Mouse (Mus musculus): ENCODE results near the gene Ephx3. TPM values are rescaled to one million over a fixed set of nuclear protein-coding genes. Genes with fewer than 3 reads are reported as not detected.

The Ephx3 gene
- polyA plus RNA-seq, 1 experiment from 2014 or later, result 0.29 TPM

GRCm38 (mm10) chr17:32209144-32209543, 19.8 kb upstream of the Ephx3 start:
- H3K4me1 ChIP-seq (ENCODE audit: control insufficient read depth, insufficient read depth, low read depth, low read length), result no peaks in the 10 kb centered on the region; the same call in 1 of the 2 replicates
- H3K4me3 ChIP-seq (ENCODE audit: low read length), result no peak overlapping the region
- H3K27ac ChIP-seq (ENCODE audit: low read depth, low read length), result peak overlapping the region; percentile 24
- no peaks in the 10 kb centered on the region for H3K27me3 ChIP-seq (replicated peaks; ENCODE audit: control insufficient read depth, insufficient read depth, low read length)
- H3K9ac ChIP-seq (ENCODE audit: low read depth, low read length), result no peak overlapping the region
- 67% methylated on average over 6 of the region's 6 CpGs for WGBS
- no peak overlapping the region for H3K4me2 ChIP-seq (ENCODE audit: low read length)
- H3K36me3 ChIP-seq (ENCODE audit: control insufficient read depth, insufficient read depth, low read length), result peaks cover 49% of the 10 kb centered on the region
- ATAC-seq, result no peak
- H3K9me3 ChIP-seq (ENCODE audit: control insufficient read depth, low read length), result no peaks in the 10 kb centered on the region

GRCm38 (mm10) chr17:32207586-32208245, 18.4 kb upstream of the Ephx3 start:
- Histone ChIP-seq H3K9me3 (ENCODE audit: control insufficient read depth, low read length) (no peaks in the 10 kb centered on the region), H3K4me1 (ENCODE audit: control insufficient read depth, insufficient read depth, low read depth, low read length) (no peaks in the 10 kb centered on the region; the same call in 1 of the 2 replicates), H3K36me3 (ENCODE audit: control insufficient read depth, insufficient read depth, low read length) (peaks cover 41% of the 10 kb centered on the region), H3K9ac (ENCODE audit: low read depth, low read length) (no peak overlapping the region), H3K4me3 (ENCODE audit: low read length) (no peak overlapping the region), H3K27me3 (replicated peaks; ENCODE audit: control insufficient read depth, insufficient read depth, low read length) (no peaks in the 10 kb centered on the region), H3K27ac (ENCODE audit: low read depth, low read length) (no peak overlapping the region), H3K4me2 (ENCODE audit: low read length) (no peak overlapping the region)
- no peak for ATAC-seq
- 69% methylated on average over 5 of the region's 5 CpGs for WGBS

- no peak overlapping the region for H3K4me2 ChIP-seq (ENCODE audit: low read length)
- no peak for ATAC-seq
- H3K4me1 ChIP-seq (ENCODE audit: control insufficient read depth, insufficient read depth, low read depth, low read length), result no peaks in the 10 kb centered on the region; the same call in 1 of the 2 replicates
- no peak overlapping the region for H3K4me3 ChIP-seq (ENCODE audit: low read length)
- H3K9ac ChIP-seq (ENCODE audit: low read depth, low read length), result no peak overlapping the region
- 82% methylated on average over 3 of the region's 3 CpGs for WGBS
- no peaks in the 10 kb centered on the region for H3K27me3 ChIP-seq (replicated peaks; ENCODE audit: control insufficient read depth, insufficient read depth, low read length)
- H3K36me3 ChIP-seq (ENCODE audit: control insufficient read depth, insufficient read depth, low read length), result peaks cover 39% of the 10 kb centered on the region
- no peak overlapping the region for H3K27ac ChIP-seq (ENCODE audit: low read depth, low read length)
- no peaks in the 10 kb centered on the region for H3K9me3 ChIP-seq (ENCODE audit: control insufficient read depth, low read length)
These were observed 16.0 kb upstream of the Ephx3 start for GRCm38 (mm10) chr17:32205345-32205744.

GRCm38 (mm10) chr17:32202972-32203371, 13.6 kb upstream of the Ephx3 start:
- WGBS, result 96% methylated on average over 3 of the region's 3 CpGs
- H3K36me3 ChIP-seq (ENCODE audit: control insufficient read depth, insufficient read depth, low read length), result peaks cover 42% of the 10 kb centered on the region
- no peak for ATAC-seq
- no peak overlapping the region for H3K9ac ChIP-seq (ENCODE audit: low read depth, low read length)
- H3K4me1 ChIP-seq (ENCODE audit: control insufficient read depth, insufficient read depth, low read depth, low read length), result no peaks in the 10 kb centered on the region; the same call in 1 of the 2 replicates
- H3K27ac ChIP-seq (ENCODE audit: low read depth, low read length), result no peak overlapping the region
- no peak overlapping the region for H3K4me3 ChIP-seq (ENCODE audit: low read length)
- H3K4me2 ChIP-seq (ENCODE audit: low read length), result no peak overlapping the region
- no peaks in the 10 kb centered on the region for H3K27me3 ChIP-seq (replicated peaks; ENCODE audit: control insufficient read depth, insufficient read depth, low read length)
- no peaks in the 10 kb centered on the region for H3K9me3 ChIP-seq (ENCODE audit: control insufficient read depth, low read length)

- ATAC-seq, result no peak
- H3K4me2 ChIP-seq (ENCODE audit: low read length), result no peak overlapping the region
- H3K27me3 ChIP-seq (replicated peaks; ENCODE audit: control insufficient read depth, insufficient read depth, low read length), result no peaks in the 10 kb centered on the region
- no peak overlapping the region for H3K27ac ChIP-seq (ENCODE audit: low read depth, low read length)
- no peak overlapping the region for H3K9ac ChIP-seq (ENCODE audit: low read depth, low read length)
- 90% methylated on average over 5 of the region's 5 CpGs for WGBS
- H3K9me3 ChIP-seq (ENCODE audit: control insufficient read depth, low read length), result no peaks in the 10 kb centered on the region
- no peak overlapping the region for H3K4me3 ChIP-seq (ENCODE audit: low read length)
- no peaks in the 10 kb centered on the region for H3K4me1 ChIP-seq (ENCODE audit: control insufficient read depth, insufficient read depth, low read depth, low read length)
- peaks cover 40% of the 10 kb centered on the region for H3K36me3 ChIP-seq (ENCODE audit: control insufficient read depth, insufficient read depth, low read length)
These were observed 11.7 kb upstream of the Ephx3 start for GRCm38 (mm10) chr17:32201086-32201485.

GRCm38 (mm10) chr17:32199796-32200195, 10.4 kb upstream of the Ephx3 start:
- ATAC-seq, result no peak
- Histone ChIP-seq H3K36me3 (ENCODE audit: control insufficient read depth, insufficient read depth, low read length) (peaks cover 43% of the 10 kb centered on the region), H3K4me3 (ENCODE audit: low read length) (no peak overlapping the region), H3K4me2 (ENCODE audit: low read length) (no peak overlapping the region), H3K9me3 (ENCODE audit: control insufficient read depth, low read length) (no peaks in the 10 kb centered on the region), H3K27ac (ENCODE audit: low read depth, low read length) (no peak overlapping the region), H3K9ac (ENCODE audit: low read depth, low read length) (no peak overlapping the region), H3K4me1 (ENCODE audit: control insufficient read depth, insufficient read depth, low read depth, low read length) (no peaks in the 10 kb centered on the region), H3K27me3 (replicated peaks; ENCODE audit: control insufficient read depth, insufficient read depth, low read length) (no peaks in the 10 kb centered on the region)
- WGBS, result 96% methylated on average over 2 of the region's 2 CpGs

- peaks cover 43% of the 10 kb centered on the region for H3K36me3 ChIP-seq (ENCODE audit: control insufficient read depth, insufficient read depth, low read length)
- no peak overlapping the region for H3K9ac ChIP-seq (ENCODE audit: low read depth, low read length)
- peak; percentile 68 for ATAC-seq
- 71% methylated on average over 14 of the region's 14 CpGs for WGBS
- no peak overlapping the region for H3K27ac ChIP-seq (ENCODE audit: low read depth, low read length)
- H3K27me3 ChIP-seq (replicated peaks; ENCODE audit: control insufficient read depth, insufficient read depth, low read length), result no peaks in the 10 kb centered on the region
- no peaks in the 10 kb centered on the region for H3K4me1 ChIP-seq (ENCODE audit: control insufficient read depth, insufficient read depth, low read depth, low read length)
- H3K9me3 ChIP-seq (ENCODE audit: control insufficient read depth, low read length), result no peaks in the 10 kb centered on the region
- H3K4me2 ChIP-seq (ENCODE audit: low read length), result no peak overlapping the region
- H3K4me3 ChIP-seq (ENCODE audit: low read length), result no peak overlapping the region
These were observed 7.8 kb upstream of the Ephx3 start for GRCm38 (mm10) chr17:32197156-32197555.

GRCm38 (mm10) chr17:32195725-32196124, 6.4 kb upstream of the Ephx3 start:
- no peak for ATAC-seq
- Histone ChIP-seq H3K9ac (ENCODE audit: low read depth, low read length) (no peak overlapping the region), H3K4me3 (ENCODE audit: low read length) (no peak overlapping the region), H3K27me3 (replicated peaks; ENCODE audit: control insufficient read depth, insufficient read depth, low read length) (no peaks in the 10 kb centered on the region), H3K4me2 (ENCODE audit: low read length) (no peak overlapping the region), H3K36me3 (ENCODE audit: control insufficient read depth, insufficient read depth, low read length) (peaks cover 30% of the 10 kb centered on the region), H3K4me1 (ENCODE audit: control insufficient read depth, insufficient read depth, low read depth, low read length) (no peaks in the 10 kb centered on the region), H3K9me3 (ENCODE audit: control insufficient read depth, low read length) (no peaks in the 10 kb centered on the region), H3K27ac (ENCODE audit: low read depth, low read length) (no peak overlapping the region)
- 94% methylated on average over 5 of the region's 5 CpGs for WGBS

GRCm38 (mm10) chr17:32193010-32193409, 3.7 kb upstream of the Ephx3 start:
- peaks cover 3% of the 10 kb centered on the region for H3K27me3 ChIP-seq (replicated peaks; ENCODE audit: control insufficient read depth, insufficient read depth, low read length)
- 95% methylated on average over 5 of the region's 5 CpGs for whole genome bisulfite sequencing
- peaks cover 8% of the 10 kb centered on the region for H3K4me1 ChIP-seq (ENCODE audit: control insufficient read depth, insufficient read depth, low read depth, low read length)
- ATAC-seq, result no peak
- H3K27ac ChIP-seq (ENCODE audit: low read depth, low read length), result no peak overlapping the region
- no peak overlapping the region for H3K4me3 ChIP-seq (ENCODE audit: low read length)
- no peak overlapping the region for H3K9ac ChIP-seq (ENCODE audit: low read depth, low read length)
- no peak overlapping the region for H3K4me2 ChIP-seq (ENCODE audit: low read length)
- no peaks in the 10 kb centered on the region for H3K9me3 ChIP-seq (ENCODE audit: control insufficient read depth, low read length)
- peaks cover 14% of the 10 kb centered on the region for H3K36me3 ChIP-seq (ENCODE audit: control insufficient read depth, insufficient read depth, low read length)
